In genomic region chr2:13458088-13458487, GRCm38 (mm10) we compare ENCODE assay signal across 29 mouse cellular contexts. TPM values are rescaled to one million over a fixed set of nuclear protein-coding genes. Genes with fewer than 3 reads are reported as not detected.
"Had no signal": no experiment of that assay in that cellular context is flagged by ENCODE, and none has a peak within 500 bp of the region (broad histone marks: within the 10 kb centered on the region; RNA-seq: fewer than 3 reads in every experiment).

No protein-coding gene starts in this region.

- H3K27me3 ChIP-seq: embryonic facial prominence, embryonic 12.5 days; embryonic facial prominence, embryonic 13.5 days; embryonic facial prominence, embryonic 15.5 days; forebrain, embryonic 12.5 days; forebrain, embryonic 13.5 days; forebrain, embryonic 15.5 days had no signal

- H3K4me1 ChIP-seq: embryonic facial prominence, embryonic 10.5 days; embryonic facial prominence, embryonic 12.5 days; embryonic facial prominence, embryonic 13.5 days; embryonic facial prominence, embryonic 15.5 days; forebrain, embryonic 10.5 days; forebrain, embryonic 12.5 days; forebrain, embryonic 13.5 days; forebrain, embryonic 15.5 days had no signal

- ATAC-seq: forebrain, embryonic 13.5 days; forebrain, embryonic 14.5 days; forebrain, embryonic 15.5 days; forebrain, embryonic 16.5 days; forebrain, postnatal 0 days had no signal

- DNase-seq: cerebellum, adult 2 months; cerebellum, adult 8-10 months; cerebellum, adult 9-10 months; cerebellum, adult 9-11 months; cerebellum, postnatal 10 days; cerebellum, postnatal 14 days; cerebellum, postnatal 25 days; cerebellum, postnatal 36 days; embryo, embryonic 11 days; forebrain, postnatal 0 days; gastrocnemius, adult 2 months; gastrocnemius, postnatal 10 days; gastrocnemius, postnatal 14 days; gastrocnemius, postnatal 25 days; gastrocnemius, postnatal 36 days; heart, adult 11 months; heart, adult 18-20 months had no signal

- H3K9me3 ChIP-seq: embryonic facial prominence, embryonic 10.5 days; embryonic facial prominence, embryonic 12.5 days; embryonic facial prominence, embryonic 13.5 days; embryonic facial prominence, embryonic 15.5 days; forebrain, embryonic 10.5 days; forebrain, embryonic 12.5 days; forebrain, embryonic 13.5 days; forebrain, embryonic 15.5 days had no signal

- H3K4me3 ChIP-seq: embryonic facial prominence, embryonic 10.5 days; embryonic facial prominence, embryonic 12.5 days; embryonic facial prominence, embryonic 13.5 days; embryonic facial prominence, embryonic 15.5 days; erythroblast, embryonic 14.5 days; forebrain, embryonic 10.5 days; forebrain, embryonic 12.5 days; forebrain, embryonic 13.5 days; forebrain, embryonic 15.5 days; gastrocnemius, adult 2 months had no signal

- H3K4me2 ChIP-seq: embryonic facial prominence, embryonic 12.5 days; embryonic facial prominence, embryonic 13.5 days; embryonic facial prominence, embryonic 15.5 days; forebrain, embryonic 12.5 days; forebrain, embryonic 13.5 days; forebrain, embryonic 15.5 days had no signal

- H3K9ac ChIP-seq: embryonic facial prominence, embryonic 12.5 days; embryonic facial prominence, embryonic 13.5 days; embryonic facial prominence, embryonic 15.5 days; forebrain, embryonic 12.5 days; forebrain, embryonic 13.5 days; forebrain, embryonic 15.5 days; forebrain, postnatal 0 days had no signal

- H3K36me3 ChIP-seq: embryonic facial prominence, embryonic 10.5 days; embryonic facial prominence, embryonic 12.5 days; embryonic facial prominence, embryonic 13.5 days; embryonic facial prominence, embryonic 15.5 days; forebrain, embryonic 10.5 days; forebrain, embryonic 12.5 days; forebrain, embryonic 15.5 days had no signal

- H3K27ac ChIP-seq: embryonic facial prominence, embryonic 10.5 days; embryonic facial prominence, embryonic 12.5 days; embryonic facial prominence, embryonic 13.5 days; embryonic facial prominence, embryonic 15.5 days; forebrain, embryonic 10.5 days; forebrain, embryonic 12.5 days; forebrain, embryonic 13.5 days; forebrain, embryonic 15.5 days; gastrocnemius, adult 2 months had no signal

RNA-seq across cellular contexts. Expression of gene Cubn, which starts 33.5 kb away (rescaled TPM):
- total RNA-seq: granulocyte monocyte progenitor cell, adult 5-6 weeks had no signal
- polyA plus RNA-seq: erythroblast, embryonic 14.5 days had no signal
